Mouse (Mus musculus) erythroblast, embryonic 14.5 days (primary cell): ENCODE measurements around the gene Srpx.

Experiments used
- GATA1 ChIP-seq: IDR thresholded peaks from 2 replicates; pipeline ENCODE4 v1.6.1; 2012; ENCODE audit warnings: low read length, inconsistent platforms, mixed read lengths
- TAL1 ChIP-seq: IDR thresholded peaks from 3 replicates; pipeline ENCODE4 v1.6.1; 2012; ENCODE audit warnings: low read length, inconsistent platforms, mixed read lengths

DNA sequence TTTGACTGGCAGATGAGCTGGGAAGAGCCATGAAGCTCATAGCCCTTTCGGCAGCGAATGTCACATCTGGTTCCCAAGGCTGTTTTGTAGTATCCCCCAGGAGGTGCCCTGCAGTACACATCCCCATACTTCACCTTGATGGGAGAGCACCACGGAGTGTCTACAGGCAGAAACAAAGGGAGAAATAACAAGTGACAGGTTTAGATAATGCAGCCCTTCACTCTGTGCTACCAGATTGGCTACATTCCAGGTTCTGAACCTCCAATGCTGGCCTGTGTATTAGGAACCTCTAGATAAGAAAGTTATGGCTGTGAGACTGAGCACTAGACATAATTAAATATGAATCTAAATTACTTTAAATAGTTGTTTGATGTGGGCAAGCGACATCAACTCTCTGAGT, 48.1 kb downstream of the Srpx start:
- TF ChIP-seq TAL1 = no peak
- no peak for TF ChIP-seq GATA1
